Mouse (Mus musculus) left cerebral cortex, adult 9 months (tissue): Measurements from ENCODE around the gene A830031A19Rik.

ENCODE experiments used
- DNase-seq, 2 experiments: peaks; one replicate each; pipeline ENCODE4 v3.0.0; 2022; ENCODE audit warnings: low spot score in 2 of 2

Gene A830031A19Rik

DNA sequence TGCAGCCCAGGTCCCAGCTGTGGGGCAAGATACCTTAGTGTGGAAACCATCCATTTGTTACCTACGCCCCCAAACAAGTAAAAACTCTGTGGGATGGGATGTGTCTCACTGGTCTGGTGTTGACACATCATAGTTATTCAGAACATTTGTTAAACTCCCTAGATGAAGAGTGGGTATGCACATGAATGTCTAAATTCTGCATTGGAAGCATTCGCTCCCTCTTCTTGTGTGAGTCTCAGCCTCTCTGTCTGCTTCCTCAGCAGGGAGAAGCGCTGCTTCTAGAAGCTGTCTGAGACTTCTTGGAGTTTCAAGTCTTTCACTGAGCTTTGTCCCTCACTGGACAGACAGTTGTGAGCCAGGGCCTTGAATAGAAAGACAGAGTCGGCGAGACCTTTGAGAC lies 65.9 kb downstream of the A830031A19Rik start:
- no peak for DNase-seq

DNA sequence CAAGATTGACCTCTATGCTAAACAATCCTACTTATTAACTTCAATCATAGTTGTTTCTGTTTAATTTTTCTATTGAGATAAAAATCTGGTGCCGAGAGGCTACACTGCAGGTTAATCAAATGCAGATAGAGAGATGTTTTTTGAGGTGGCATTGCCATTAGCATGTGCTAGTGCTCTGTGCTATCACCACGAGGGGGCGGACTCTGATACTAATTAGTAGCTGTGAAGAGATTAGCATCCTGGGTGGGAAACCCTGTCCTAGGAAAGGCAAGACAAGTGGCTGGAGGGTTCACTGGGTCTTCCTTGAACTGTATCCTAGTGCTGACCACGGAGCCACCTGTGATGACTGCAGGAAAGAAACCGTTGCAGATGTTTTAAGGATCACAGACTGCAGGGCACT lies 66.6 kb downstream of the A830031A19Rik start:
- DNase-seq, result no peak

DNA sequence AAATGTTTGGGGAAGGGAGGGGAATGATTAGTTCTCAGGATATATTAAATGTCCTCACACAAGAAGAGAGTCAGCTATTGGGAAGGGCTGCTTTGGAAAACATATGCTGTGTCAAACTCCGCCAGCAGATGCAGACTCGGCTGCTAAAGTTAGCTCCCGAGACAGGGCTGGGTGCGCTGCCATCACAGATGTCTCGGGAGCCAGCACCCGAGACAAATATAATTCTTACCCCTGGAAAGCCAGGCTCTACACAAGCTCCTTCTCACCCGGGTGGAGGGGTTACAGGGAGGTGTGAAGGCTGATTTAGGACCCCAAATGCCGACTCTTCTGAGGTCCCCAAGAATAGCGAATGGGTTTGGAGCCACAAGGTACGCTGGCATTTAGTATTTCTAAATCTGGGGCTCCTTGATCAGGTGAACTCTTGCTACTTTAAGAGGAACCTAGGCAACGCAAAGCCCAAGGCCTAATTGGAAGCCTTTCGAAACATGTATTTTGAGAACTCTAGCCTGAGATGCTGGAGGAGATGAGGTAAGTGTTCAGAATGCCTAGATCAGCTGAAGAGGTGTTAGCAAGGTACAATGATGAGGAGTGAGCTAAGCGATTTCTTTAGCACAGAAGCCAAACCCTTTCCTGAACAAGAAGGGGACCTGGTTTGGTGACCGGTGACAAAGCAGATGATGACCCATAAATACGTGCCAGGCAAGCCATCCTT lies 69.3 kb downstream of the A830031A19Rik start:
- peak; percentile 66 to 78 for DNase-seq

DNA sequence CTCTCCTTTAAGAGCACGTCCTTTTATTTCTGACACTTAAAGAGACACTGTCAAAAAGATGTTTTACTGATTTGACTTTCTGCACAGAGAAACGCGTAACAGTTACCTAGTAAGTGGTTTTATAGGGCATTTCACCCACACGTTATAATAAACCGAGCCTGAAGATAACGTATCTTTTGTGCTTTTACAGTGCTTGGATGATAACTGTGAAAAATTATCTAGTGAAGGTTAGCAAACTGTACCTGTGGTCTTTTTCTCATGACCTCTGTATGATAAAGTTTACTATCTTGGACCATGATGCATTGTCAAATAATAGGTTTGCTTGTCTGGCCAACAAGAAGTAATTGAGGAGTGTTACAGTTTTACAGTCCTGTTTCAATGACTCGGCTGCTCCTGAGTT lies 74.2 kb downstream of the A830031A19Rik start:
- no peak for DNase-seq
